Mouse (Mus musculus): Measurements from ENCODE around the gene Kif1c. TPM values are rescaled to one million over a fixed set of nuclear protein-coding genes. Genes with fewer than 3 reads are reported as not detected.
A peak's percentile ranks its signal among the peaks of the same experiment; 100 is the strongest.

Kif1c gene
- polyA plus RNA-seq, 1 experiment from 2014 or later = 4.0 TPM

GRCm38 (mm10) chr11:70699051-70699450, 1.3 kb upstream of the Kif1c start:
- ATAC-seq (ENCODE audit: low FRiP score, low TSS enrichment) = no peak
- no peaks in the 10 kb centered on the region for H3K27me3 ChIP-seq (ENCODE audit: control insufficient read depth, insufficient read depth, low read length)
- no peaks in the 10 kb centered on the region for H3K9me3 ChIP-seq (ENCODE audit: control insufficient read depth, low read length)
- WGBS = 73% methylated on average over 2 of the region's 2 CpGs
- no peak overlapping the region for H3K27ac ChIP-seq (replicated peaks; ENCODE audit: low read depth, low read length)
- no peak overlapping the region for H3K9ac ChIP-seq (replicated peaks; ENCODE audit: low read length)
- peaks cover 4% of the 10 kb centered on the region; the same call in 1 of the 2 replicates for H3K36me3 ChIP-seq (ENCODE audit: control insufficient read depth, insufficient read depth, low read length)
- H3K4me1 ChIP-seq (ENCODE audit: control insufficient read depth, insufficient read depth, low read length) = peaks cover 18% of the 10 kb centered on the region
- no peak overlapping the region for H3K4me3 ChIP-seq (replicated peaks; ENCODE audit: low read depth, low read length)
- DNase-seq = no peak
- no peak overlapping the region for H3K4me2 ChIP-seq (ENCODE audit: low read length)

DNA sequence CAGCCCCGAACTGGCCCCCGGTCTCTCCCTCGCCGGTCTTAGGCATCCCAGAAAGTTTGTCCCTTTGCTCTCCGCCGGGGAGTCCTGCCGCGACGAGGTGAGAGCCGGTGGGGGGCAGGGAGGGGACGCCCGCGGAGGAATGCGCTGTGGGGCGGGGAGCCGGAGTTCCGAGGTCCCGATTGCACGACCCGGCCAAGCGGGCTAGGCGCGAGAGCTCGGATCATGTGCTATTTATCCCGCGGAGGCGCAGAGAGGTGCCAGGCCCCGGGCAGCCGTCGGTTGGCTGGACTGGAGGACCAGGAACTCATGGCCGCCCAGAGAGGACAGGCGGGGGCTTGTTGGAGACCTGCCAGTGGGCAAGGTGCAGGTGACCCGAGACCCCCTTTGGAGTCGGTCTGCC, 265 bp downstream of the Kif1c start:
- Histone ChIP-seq H3K4me3 (replicated peaks; ENCODE audit: low read depth, low read length) (peak overlapping the region; percentile 87), H3K4me1 (ENCODE audit: control insufficient read depth, insufficient read depth, low read length) (peaks cover 18% of the 10 kb centered on the region), H3K9ac (replicated peaks; ENCODE audit: low read length) (peak overlapping the region; percentile 82), H3K27ac (replicated peaks; ENCODE audit: low read depth, low read length) (peak overlapping the region; percentile 90), H3K9me3 (ENCODE audit: control insufficient read depth, low read length) (no peaks in the 10 kb centered on the region), H3K36me3 (ENCODE audit: control insufficient read depth, insufficient read depth, low read length) (peaks cover 20% of the 10 kb centered on the region), H3K4me2 (ENCODE audit: low read length) (peak overlapping the region; percentile 81), H3K27me3 (ENCODE audit: control insufficient read depth, insufficient read depth, low read length) (no peaks in the 10 kb centered on the region)
- 1% methylated on average over 34 of the region's 34 CpGs for WGBS
- ATAC-seq (ENCODE audit: low FRiP score, low TSS enrichment) (peak; percentile 59), DNase-seq (peak; percentile 63)

- Histone ChIP-seq H3K9me3 (ENCODE audit: control insufficient read depth, low read length) (no peaks in the 10 kb centered on the region), H3K36me3 (ENCODE audit: control insufficient read depth, insufficient read depth, low read length) (peaks cover 27% of the 10 kb centered on the region), H3K9ac (replicated peaks; ENCODE audit: low read length) (peak overlapping the region; percentile 82), H3K4me3 (replicated peaks; ENCODE audit: low read depth, low read length) (peak overlapping the region; percentile 87), H3K4me2 (ENCODE audit: low read length) (peak overlapping the region; percentile 81), H3K4me1 (ENCODE audit: control insufficient read depth, insufficient read depth, low read length) (peaks cover 18% of the 10 kb centered on the region), H3K27ac (replicated peaks; ENCODE audit: low read depth, low read length) (no peak overlapping the region), H3K27me3 (ENCODE audit: control insufficient read depth, insufficient read depth, low read length) (no peaks in the 10 kb centered on the region)
- ATAC-seq (ENCODE audit: low FRiP score, low TSS enrichment) = no peak
- 14% methylated on average over 10 of the region's 10 CpGs for WGBS
- no peak for DNase-seq
Observed at GRCm38 (mm10) chr11:70701221-70701955, 1.0 kb downstream of the Kif1c start.

- no peaks in the 10 kb centered on the region for H3K9me3 ChIP-seq (ENCODE audit: control insufficient read depth, low read length)
- peak overlapping the region; percentile 36; the same call in 1 of the 2 replicates for H3K9ac ChIP-seq (replicated peaks; ENCODE audit: low read length)
- WGBS = 81% methylated on average over 6 of the region's 6 CpGs
- ATAC-seq (ENCODE audit: low FRiP score, low TSS enrichment) = no peak
- H3K27me3 ChIP-seq (ENCODE audit: control insufficient read depth, insufficient read depth, low read length) = no peaks in the 10 kb centered on the region
- no peak overlapping the region for H3K27ac ChIP-seq (replicated peaks; ENCODE audit: low read depth, low read length)
- peaks cover 18% of the 10 kb centered on the region for H3K4me1 ChIP-seq (ENCODE audit: control insufficient read depth, insufficient read depth, low read length)
- peak overlapping the region; percentile 81 for H3K4me2 ChIP-seq (ENCODE audit: low read length)
- peaks cover 35% of the 10 kb centered on the region for H3K36me3 ChIP-seq (ENCODE audit: control insufficient read depth, insufficient read depth, low read length)
- peak overlapping the region; percentile 87; the same call in 1 of the 2 replicates for H3K4me3 ChIP-seq (replicated peaks; ENCODE audit: low read depth, low read length)
- no peak for DNase-seq
Observed at GRCm38 (mm10) chr11:70701984-70702733, 1.8 kb downstream of the Kif1c start.

DNA sequence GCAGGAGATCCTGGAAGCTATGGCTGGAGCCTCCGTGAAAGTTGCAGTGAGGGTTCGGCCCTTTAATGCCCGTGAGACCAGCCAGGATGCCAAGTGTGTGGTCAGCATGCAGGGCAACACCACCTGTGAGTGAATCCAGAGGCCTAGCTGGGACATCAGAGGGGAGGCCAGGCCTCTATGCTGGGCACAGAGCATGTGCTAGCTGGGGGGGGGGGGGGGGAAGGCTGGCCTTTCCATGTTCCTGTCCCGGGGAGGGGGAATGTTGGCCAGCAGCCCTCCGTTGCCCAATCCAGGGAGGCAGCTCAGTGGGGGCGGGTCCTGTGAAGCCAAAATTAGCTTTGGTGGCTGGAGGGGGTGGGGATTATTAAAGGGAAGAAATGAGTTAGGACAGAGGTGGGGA, 2.4 kb downstream of the Kif1c start:
- no peak overlapping the region for H3K4me2 ChIP-seq (ENCODE audit: low read length)
- WGBS = 82% methylated on average over 6 of the region's 6 CpGs
- no peak overlapping the region for H3K4me3 ChIP-seq (replicated peaks; ENCODE audit: low read depth, low read length)
- H3K4me1 ChIP-seq (ENCODE audit: control insufficient read depth, insufficient read depth, low read length) = peaks cover 18% of the 10 kb centered on the region
- H3K27ac ChIP-seq (replicated peaks; ENCODE audit: low read depth, low read length) = no peak overlapping the region
- peak overlapping the region; percentile 36; the same call in 1 of the 2 replicates for H3K9ac ChIP-seq (replicated peaks; ENCODE audit: low read length)
- no peaks in the 10 kb centered on the region for H3K9me3 ChIP-seq (ENCODE audit: control insufficient read depth, low read length)
- DNase-seq = no peak
- no peaks in the 10 kb centered on the region for H3K27me3 ChIP-seq (ENCODE audit: control insufficient read depth, insufficient read depth, low read length)
- H3K36me3 ChIP-seq (ENCODE audit: control insufficient read depth, insufficient read depth, low read length) = peaks cover 41% of the 10 kb centered on the region
- ATAC-seq (ENCODE audit: low FRiP score, low TSS enrichment) = no peak

GRCm38 (mm10) chr11:70706127-70706526, 5.8 kb downstream of the Kif1c start:
- H3K27me3 ChIP-seq (ENCODE audit: control insufficient read depth, insufficient read depth, low read length) = no peaks in the 10 kb centered on the region
- 98% methylated on average over 3 of the region's 3 CpGs for WGBS
- H3K36me3 ChIP-seq (ENCODE audit: control insufficient read depth, insufficient read depth, low read length) = peaks cover 73% of the 10 kb centered on the region
- no peak overlapping the region for H3K4me2 ChIP-seq (ENCODE audit: low read length)
- no peak overlapping the region for H3K9ac ChIP-seq (replicated peaks; ENCODE audit: low read length)
- H3K4me3 ChIP-seq (replicated peaks; ENCODE audit: low read depth, low read length) = no peak overlapping the region
- H3K9me3 ChIP-seq (ENCODE audit: control insufficient read depth, low read length) = no peaks in the 10 kb centered on the region
- peaks cover 13% of the 10 kb centered on the region for H3K4me1 ChIP-seq (ENCODE audit: control insufficient read depth, insufficient read depth, low read length)
- no peak overlapping the region for H3K27ac ChIP-seq (replicated peaks; ENCODE audit: low read depth, low read length)
- ATAC-seq (ENCODE audit: low FRiP score, low TSS enrichment) (no peak), DNase-seq (no peak)

GRCm38 (mm10) chr11:70711026-70711425, 10.7 kb downstream of the Kif1c start:
- Histone ChIP-seq H3K36me3 (ENCODE audit: control insufficient read depth, insufficient read depth, low read length) (peaks cover 69% of the 10 kb centered on the region), H3K4me2 (ENCODE audit: low read length) (no peak overlapping the region), H3K4me1 (ENCODE audit: control insufficient read depth, insufficient read depth, low read length) (no peaks in the 10 kb centered on the region), H3K9me3 (ENCODE audit: control insufficient read depth, low read length) (no peaks in the 10 kb centered on the region), H3K27ac (replicated peaks; ENCODE audit: low read depth, low read length) (no peak overlapping the region), H3K9ac (replicated peaks; ENCODE audit: low read length) (no peak overlapping the region), H3K27me3 (ENCODE audit: control insufficient read depth, insufficient read depth, low read length) (no peaks in the 10 kb centered on the region), H3K4me3 (replicated peaks; ENCODE audit: low read depth, low read length) (no peak overlapping the region)
- ATAC-seq (ENCODE audit: low FRiP score, low TSS enrichment) (no peak), DNase-seq (no peak)
- 96% methylated on average over 10 of the region's 10 CpGs for WGBS

DNA sequence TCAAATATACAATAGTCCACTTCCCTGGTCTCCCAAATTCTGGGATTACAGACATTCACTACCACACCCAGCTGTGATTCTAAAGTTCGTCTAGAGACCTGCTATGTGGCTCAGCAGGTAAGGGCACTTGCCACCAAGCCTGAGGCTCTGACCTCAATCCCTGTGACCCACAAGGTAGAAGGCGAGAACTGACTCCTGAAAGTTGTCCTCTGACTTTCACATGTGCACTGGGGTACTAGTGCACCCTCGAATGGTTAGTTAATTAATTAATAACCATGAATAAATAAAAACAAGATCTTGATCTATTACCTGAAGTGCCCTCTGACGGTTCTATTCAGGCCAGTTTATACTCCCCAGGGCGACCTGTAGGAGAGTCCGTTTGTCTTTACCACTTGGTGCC, 12.9 kb downstream of the Kif1c start:
- Histone ChIP-seq H3K9ac (replicated peaks; ENCODE audit: low read length) (no peak overlapping the region), H3K9me3 (ENCODE audit: control insufficient read depth, low read length) (no peaks in the 10 kb centered on the region), H3K4me3 (replicated peaks; ENCODE audit: low read depth, low read length) (no peak overlapping the region), H3K4me1 (ENCODE audit: control insufficient read depth, insufficient read depth, low read length) (no peaks in the 10 kb centered on the region), H3K27ac (replicated peaks; ENCODE audit: low read depth, low read length) (no peak overlapping the region), H3K27me3 (ENCODE audit: control insufficient read depth, insufficient read depth, low read length) (no peaks in the 10 kb centered on the region), H3K36me3 (ENCODE audit: control insufficient read depth, insufficient read depth, low read length) (peaks cover 67% of the 10 kb centered on the region), H3K4me2 (ENCODE audit: low read length) (no peak overlapping the region)
- 90% methylated on average over 6 of the region's 6 CpGs for WGBS
- ATAC-seq (ENCODE audit: low FRiP score, low TSS enrichment) = no peak
- no peak for DNase-seq

All from midbrain, embryonic 14.5 days (tissue).